Mouse (Mus musculus): ENCODE data around the gene Arl11.

Gene Arl11

GRCm38 (mm10) chr14:61330591-61330990, 21.0 kb downstream of the Arl11 start:
- DNase-seq: no peak

- peak; percentile 88 for DNase-seq
These were observed 21.5 kb downstream of the Arl11 start for GRCm38 (mm10) chr14:61330996-61331561.

- no peak for DNase-seq
These were observed 29.8 kb downstream of the Arl11 start for GRCm38 (mm10) chr14:61339381-61339780.

- DNase-seq: no peak
These were observed 35.0 kb downstream of the Arl11 start for GRCm38 (mm10) chr14:61344590-61344989.

- peak; percentile 26 for DNase-seq
These were observed 37.5 kb downstream of the Arl11 start for GRCm38 (mm10) chr14:61346827-61347698.

- DNase-seq: no peak
These were observed 40.3 kb downstream of the Arl11 start for GRCm38 (mm10) chr14:61349876-61350275.

- no peak for DNase-seq
These were observed 41.3 kb downstream of the Arl11 start for GRCm38 (mm10) chr14:61350808-61351207.

GRCm38 (mm10) chr14:61354251-61355235, 45.0 kb downstream of the Arl11 start:
- no peak for DNase-seq

GRCm38 (mm10) chr14:61360131-61360980, 50.8 kb downstream of the Arl11 start, which contains the start of gene Ebpl:
Gene Ebpl, minus strand, starts transcription at chr14:61360439.
- DNase-seq: peak; percentile 94

GRCm38 (mm10) chr14:61360981-61361511, 51.5 kb downstream of the Arl11 start:
- DNase-seq: no peak

Data from embryo, embryonic 11 days (tissue).